Comparison of ENCODE assay signal across 8 mouse cellular contexts in genomic region chr15:27923987-27924341, GRCm38 (mm10).
A peak's percentile ranks its signal among the peaks of the same experiment; 100 is the strongest.
DNase-seq lines count a peak whose midpoint lies in the region; ATAC-seq and TF ChIP-seq lines count a peak whose summit lies in the region.

No protein-coding gene starts in this region.

- H3K9ac ChIP-seq in heart, postnatal 0 days (replicated peaks; ENCODE audit: low read depth, low read length), result no peak overlapping the region
- no peak overlapping the region for H3K9ac ChIP-seq in embryonic facial prominence, embryonic 12.5 days
- H3K9ac ChIP-seq in intestine, embryonic 16.5 days (ENCODE audit: low read depth, low read length), result no peak overlapping the region
- no peak overlapping the region for H3K9ac ChIP-seq in midbrain, postnatal 0 days (replicated peaks; ENCODE audit: low read length, poor library complexity, severe bottlenecking)

- no peaks in the 10 kb centered on the region for H3K9me3 ChIP-seq in heart, postnatal 0 days (replicated peaks; ENCODE audit: control insufficient read depth, low read length)
- no peaks in the 10 kb centered on the region for H3K9me3 ChIP-seq in embryonic facial prominence, embryonic 12.5 days
- no peaks in the 10 kb centered on the region for H3K9me3 ChIP-seq in intestine, embryonic 16.5 days (ENCODE audit: control insufficient read depth, low read length)
- no peaks in the 10 kb centered on the region for H3K9me3 ChIP-seq in midbrain, postnatal 0 days (ENCODE audit: low read length)

- no peak for TF ChIP-seq CTCF in heart, postnatal 0 days (IDR thresholded peaks at IDR 0.05; ENCODE audit: low read depth)
- no peak for TF ChIP-seq CTCF in midbrain, postnatal 0 days (IDR thresholded peaks at IDR 0.05)

- H3K27ac ChIP-seq in heart, postnatal 0 days (ENCODE audit: low read depth), result no peak overlapping the region
- H3K27ac ChIP-seq in embryonic facial prominence, embryonic 12.5 days, result no peak overlapping the region
- no peak overlapping the region for H3K27ac ChIP-seq in intestine, embryonic 16.5 days (ENCODE audit: low read length)
- H3K27ac ChIP-seq in midbrain, postnatal 0 days (ENCODE audit: low read depth, low read length), result peak overlapping the region; percentile 67

- no peak for ATAC-seq in heart, postnatal 0 days (ENCODE audit: insufficient read depth, low read depth)
- no peak for ATAC-seq in embryonic facial prominence, embryonic 12.5 days (ENCODE audit: insufficient number of reproducible peaks, insufficient read depth, low FRiP score, low TSS enrichment)
- ATAC-seq in intestine, embryonic 16.5 days, result no peak
- peak; percentile 78 for ATAC-seq in midbrain, postnatal 0 days (ENCODE audit: low FRiP score)

- 23% methylated on average over 5 of the region's 5 CpGs for WGBS in heart, postnatal 0 days
- WGBS in embryonic facial prominence, embryonic 12.5 days, result 21% methylated on average over 5 of the region's 5 CpGs
- WGBS in intestine, embryonic 16.5 days, result 17% methylated on average over 5 of the region's 5 CpGs
- WGBS in midbrain, postnatal 0 days, result 13% methylated on average over 5 of the region's 5 CpGs

- H3K4me3 ChIP-seq in heart, postnatal 0 days (ENCODE audit: low read depth, low read length), result peak overlapping the region; percentile 45
- no peak overlapping the region for H3K4me3 ChIP-seq in embryonic facial prominence, embryonic 12.5 days
- no peak overlapping the region for H3K4me3 ChIP-seq in intestine, embryonic 16.5 days (ENCODE audit: low read length)
- peak overlapping the region; percentile 31; the same call in 1 of the 2 replicates for H3K4me3 ChIP-seq in midbrain, postnatal 0 days (ENCODE audit: low read depth, low read length)

- no peaks in the 10 kb centered on the region for H3K27me3 ChIP-seq in heart, postnatal 0 days (ENCODE audit: control insufficient read depth, insufficient read depth, low read length)
- no peaks in the 10 kb centered on the region for H3K27me3 ChIP-seq in embryonic facial prominence, embryonic 12.5 days
- H3K27me3 ChIP-seq in intestine, embryonic 16.5 days (replicated peaks; ENCODE audit: control insufficient read depth, insufficient read depth, low read length), result no peaks in the 10 kb centered on the region
- no peaks in the 10 kb centered on the region for H3K27me3 ChIP-seq in midbrain, postnatal 0 days (ENCODE audit: insufficient read depth, low read length)

- TF ChIP-seq EP300 in heart, postnatal 0 days (IDR thresholded peaks at IDR 0.05; ENCODE audit: low read depth), result no peak

- H3K4me2 ChIP-seq in heart, postnatal 0 days (ENCODE audit: low read depth, low read length), result peak overlapping the region; percentile 70
- H3K4me2 ChIP-seq in embryonic facial prominence, embryonic 12.5 days (replicated peaks), result peak overlapping the region; percentile 46
- peak overlapping the region; percentile 54 for H3K4me2 ChIP-seq in intestine, embryonic 16.5 days (ENCODE audit: low read depth, low read length)
- H3K4me2 ChIP-seq in midbrain, postnatal 0 days (ENCODE audit: low read depth, low read length, poor library complexity, severe bottlenecking), result peak overlapping the region; percentile 54

- H3K4me1 ChIP-seq in heart, postnatal 0 days (ENCODE audit: control insufficient read depth, insufficient read depth), result peaks cover 18% of the 10 kb centered on the region
- H3K4me1 ChIP-seq in embryonic facial prominence, embryonic 12.5 days, result peaks cover 66% of the 10 kb centered on the region
- peaks cover 37% of the 10 kb centered on the region for H3K4me1 ChIP-seq in intestine, embryonic 16.5 days (ENCODE audit: control insufficient read depth, insufficient read depth, low read length)
- H3K4me1 ChIP-seq in midbrain, postnatal 0 days (ENCODE audit: insufficient read depth, low read length), result peaks cover 9% of the 10 kb centered on the region

- no peak for DNase-seq in heart, postnatal 0 days (ENCODE audit: low spot score)
- no peak for DNase-seq in heart, postnatal 4 days
- DNase-seq in midbrain, postnatal 0 days (ENCODE audit: low spot score), result peak; percentile 30
- no peak for DNase-seq in cerebellum, adult 18-20 months
- no peak for DNase-seq in layer of hippocampus, postnatal 14 days (ENCODE audit: low spot score in 2 of 2)
- DNase-seq in lung, postnatal 14 days, result no peak

- no peaks in the 10 kb centered on the region for H3K36me3 ChIP-seq in heart, postnatal 0 days (replicated peaks; ENCODE audit: control insufficient read depth, insufficient read depth, low read length)
- no peaks in the 10 kb centered on the region for H3K36me3 ChIP-seq in embryonic facial prominence, embryonic 12.5 days
- no peaks in the 10 kb centered on the region for H3K36me3 ChIP-seq in intestine, embryonic 16.5 days (ENCODE audit: control insufficient read depth, insufficient read depth, low read length)
- no peaks in the 10 kb centered on the region for H3K36me3 ChIP-seq in midbrain, postnatal 0 days (ENCODE audit: insufficient read depth, low read length)

Comparison
In these comparisons a context has a peak if more than half of its experiments do, and no peak if none do; other contexts are left out.
1. H3K4me3 ChIP-seq: peak in heart, postnatal 0 days (single experiment) and midbrain, postnatal 0 days (single experiment); none in embryonic facial prominence, embryonic 12.5 days (single experiment) and intestine, embryonic 16.5 days (single experiment).
2. Peak in every context shown above with its lines, with median percentiles within 50 percentile points of each other: H3K4me2 ChIP-seq.